8 mouse cellular contexts compared by ENCODE assay signal in the genomic region with DNA sequence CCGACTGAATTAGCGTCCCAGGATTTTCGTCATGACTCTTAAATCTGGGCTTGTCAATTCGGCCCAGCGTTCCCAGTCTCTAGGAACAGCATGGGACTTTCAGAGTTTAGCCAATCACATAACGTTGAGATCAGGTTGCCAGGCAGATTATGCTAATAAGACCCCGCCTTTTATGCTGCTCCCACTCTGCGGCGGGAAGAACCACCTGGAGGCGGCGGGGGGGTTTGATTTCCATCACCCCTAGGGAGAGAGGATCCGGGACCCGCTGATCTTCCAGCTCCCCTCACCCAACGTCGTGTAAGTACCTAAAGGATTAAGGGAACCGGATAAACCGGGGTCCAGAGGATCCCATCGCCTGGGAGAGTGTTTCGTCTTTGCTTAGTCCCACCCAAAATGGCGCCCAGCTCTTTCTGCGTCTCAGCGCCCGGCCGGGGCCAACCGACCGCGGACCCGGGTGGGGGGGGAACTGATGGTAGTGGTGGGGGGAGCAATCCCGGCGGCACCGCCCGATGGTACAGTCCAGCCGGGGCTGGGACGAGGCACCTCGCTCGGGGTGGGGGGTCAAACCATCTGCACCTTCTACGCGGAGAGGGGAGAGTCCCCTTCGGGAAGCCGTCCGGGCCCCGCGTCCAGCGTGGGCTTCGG. TPM values are rescaled to one million over a fixed set of nuclear protein-coding genes. Genes with fewer than 3 reads are reported as not detected.
A peak's percentile ranks its signal among the peaks of the same experiment; 100 is the strongest.
DNase-seq lines count a peak whose midpoint lies in the region; ATAC-seq and TF ChIP-seq lines count a peak whose summit lies in the region.

TSS of gene Prdm10 (plus strand) at position 173 of the 645 bp plus-strand sequence.

- TF ChIP-seq CTCF in heart, adult 2 months (IDR thresholded peaks at IDR 0.05) = no peak
- TF ChIP-seq CTCF in midbrain, postnatal 0 days (IDR thresholded peaks at IDR 0.05) = no peak; the same call in 1 of the 2 replicates

- H3K4me2 ChIP-seq in embryonic facial prominence, embryonic 13.5 days = peak within 1 kb of the TSS; percentile 76
- H3K4me2 ChIP-seq in limb, embryonic 14.5 days (replicated peaks; ENCODE audit: low read depth, low read length, severe bottlenecking) = peak within 1 kb of the TSS; percentile 82
- peak within 1 kb of the TSS; percentile 82 for H3K4me2 ChIP-seq in midbrain, postnatal 0 days (ENCODE audit: low read depth, low read length, poor library complexity, severe bottlenecking)

- peak within 1 kb of the TSS; percentile 99 for H3K27ac ChIP-seq in embryonic facial prominence, embryonic 13.5 days
- peak within 1 kb of the TSS; percentile 99 for H3K27ac ChIP-seq in heart, adult 2 months
- H3K27ac ChIP-seq in limb, embryonic 14.5 days (replicated peaks; ENCODE audit: low read depth, low read length) = peak within 1 kb of the TSS; percentile 99
- peak within 1 kb of the TSS; percentile 100 for H3K27ac ChIP-seq in midbrain, postnatal 0 days (ENCODE audit: low read depth, low read length)

- peak within 1 kb of the TSS; percentile 95 for H3K9ac ChIP-seq in embryonic facial prominence, embryonic 13.5 days
- peak within 1 kb of the TSS; percentile 100 for H3K9ac ChIP-seq in heart, adult 2 months (ENCODE audit: low read depth, low read length)
- peak within 1 kb of the TSS; percentile 98 for H3K9ac ChIP-seq in limb, embryonic 14.5 days (ENCODE audit: low read depth, low read length, severe bottlenecking)
- peak within 1 kb of the TSS; percentile 98 for H3K9ac ChIP-seq in midbrain, postnatal 0 days (replicated peaks; ENCODE audit: low read length, poor library complexity, severe bottlenecking)

- DNase-seq in 3134 (ENCODE audit: extremely low read depth, insufficient read length, low spot score) = peak; percentile 92
- DNase-seq in adrenal gland, postnatal 36 days = peak; percentile 96 to 97
- peak; percentile 94 to 96 for DNase-seq in heart, adult 2 months
- DNase-seq in kidney, adult 8-10 months = peak; percentile 97 to 98
- DNase-seq in limb, embryonic 14.5 days (ENCODE audit: low spot score) = peak; percentile 100
- DNase-seq in midbrain, postnatal 0 days (ENCODE audit: low spot score) = peak; percentile 100
- DNase-seq in spleen, postnatal 14 days (ENCODE audit: low spot score in 2 of 2) = peak; percentile 83 to 92

- H3K79me2 ChIP-seq in heart, adult 2 months (replicated peaks; ENCODE audit: control insufficient read depth, insufficient read depth, low read length) = no peaks in the 10 kb centered on the region

- H3K36me3 ChIP-seq in embryonic facial prominence, embryonic 13.5 days = no peaks in the 10 kb centered on the region
- no peaks in the 10 kb centered on the region for H3K36me3 ChIP-seq in heart, adult 2 months (ENCODE audit: control insufficient read depth, insufficient read depth, low read length)
- H3K36me3 ChIP-seq in limb, embryonic 14.5 days (ENCODE audit: control insufficient read depth, insufficient read depth, low read length) = no peaks in the 10 kb centered on the region
- no peaks in the 10 kb centered on the region for H3K36me3 ChIP-seq in midbrain, postnatal 0 days (ENCODE audit: insufficient read depth, low read length)

- peak within 1 kb of the TSS; percentile 81 for H3K4me3 ChIP-seq in embryonic facial prominence, embryonic 13.5 days
- peak within 1 kb of the TSS; percentile 91 for H3K4me3 ChIP-seq in heart, adult 2 months
- H3K4me3 ChIP-seq in limb, embryonic 14.5 days (replicated peaks; ENCODE audit: low read length) = peak within 1 kb of the TSS; percentile 84
- peak within 1 kb of the TSS; percentile 83 for H3K4me3 ChIP-seq in midbrain, postnatal 0 days (ENCODE audit: low read depth, low read length)

- TF ChIP-seq POLR2A in heart, adult 2 months (IDR thresholded peaks at IDR 0.05; ENCODE audit: insufficient read depth, low read depth, low read length) = peak; percentile 65; the same call in 1 of the 2 replicates
- TF ChIP-seq POLR2A in limb, embryonic 14.5 days (IDR thresholded peaks at IDR 0.05; ENCODE audit: borderline replicate concordance, extremely low read depth, insufficient read depth, insufficient read length) = 0 out of 2 replicates have a peak, but pooled peaks have one; percentile 31

- no peaks in the 10 kb centered on the region for H3K27me3 ChIP-seq in embryonic facial prominence, embryonic 13.5 days
- no peaks in the 10 kb centered on the region for H3K27me3 ChIP-seq in heart, adult 2 months (ENCODE audit: control insufficient read depth, insufficient read depth, low read length)
- no peaks in the 10 kb centered on the region for H3K27me3 ChIP-seq in limb, embryonic 14.5 days (ENCODE audit: control insufficient read depth, insufficient read depth, low read length)
- H3K27me3 ChIP-seq in midbrain, postnatal 0 days (ENCODE audit: insufficient read depth, low read length) = no peaks in the 10 kb centered on the region

- peak; percentile 91 for ATAC-seq in embryonic facial prominence, embryonic 13.5 days (ENCODE audit: insufficient number of reproducible peaks, insufficient read depth, low FRiP score, low TSS enrichment, low read depth)
- ATAC-seq in limb, embryonic 14.5 days (ENCODE audit: low FRiP score, low read depth) = peak; percentile 95
- ATAC-seq in midbrain, postnatal 0 days (ENCODE audit: low FRiP score) = peak; percentile 94

- intact Hi-C loops in heart, adult 2 months (cut with DNase I) = loop anchor here (1.0 to 5.0 kb wide), 5 partner anchors 27 to 248 kb away; partner anchors contain the start of genes Aplp2, Nfrkb and Zbtb44

- H3K9me3 ChIP-seq in embryonic facial prominence, embryonic 13.5 days = 0 out of 2 replicates have a peak, but pooled peaks cover under 1% of the 10 kb centered on the region
- H3K9me3 ChIP-seq in limb, embryonic 14.5 days (ENCODE audit: control insufficient read depth, low read length) = no peaks in the 10 kb centered on the region
- no peaks in the 10 kb centered on the region for H3K9me3 ChIP-seq in midbrain, postnatal 0 days (ENCODE audit: low read length)

- TF ChIP-seq EP300 in heart, adult 2 months (IDR thresholded peaks at IDR 0.05; ENCODE audit: insufficient read depth, low read depth, low read length) = 0 out of 2 replicates have a peak, but pooled peaks have one; percentile 17

- WGBS in embryonic facial prominence, embryonic 13.5 days = under 1% methylated on average over 35 of the region's 45 CpGs
- WGBS in heart, adult 2 months = under 1% methylated on average over 43 of the region's 45 CpGs
- WGBS in limb, embryonic 14.5 days = under 1% methylated on average over 32 of the region's 45 CpGs
- under 1% methylated on average over 34 of the region's 45 CpGs for whole genome bisulfite sequencing in midbrain, postnatal 0 days

- H3K4me1 ChIP-seq in embryonic facial prominence, embryonic 13.5 days = peaks cover 24% of the 10 kb centered on the region
- peaks cover 7% of the 10 kb centered on the region for H3K4me1 ChIP-seq in heart, adult 2 months (ENCODE audit: control insufficient read depth, insufficient read depth, low read length)
- peaks cover 21% of the 10 kb centered on the region for H3K4me1 ChIP-seq in limb, embryonic 14.5 days (ENCODE audit: control insufficient read depth, insufficient read depth, low read length)
- peaks cover 11% of the 10 kb centered on the region for H3K4me1 ChIP-seq in midbrain, postnatal 0 days (ENCODE audit: insufficient read depth, low read length)

RNA-seq across cellular contexts. Expression of gene Prdm10, which starts in this region (rescaled TPM):
- total RNA-seq in adrenal gland, postnatal 36 days (2021) = 1 to 10 TPM; 9.1 to 9.7 TPM
- polyA plus RNA-seq in embryonic facial prominence, embryonic 13.5 days (2015; fragmentation: Nextera tagmentation; extraction: Ambion mirVana) = 5.5 and 6.5 TPM in 2 replicates
- 1 to 10 TPM; 5.1 to 5.4 TPM for total RNA-seq in heart, adult 2 months (2021)
- polyA plus RNA-seq in heart, adult 2 months (2012; rRNA removed) = 4.8 and 5.7 TPM in 2 replicates
- 14.6 and 17.5 TPM in 2 replicates for polyA plus RNA-seq in limb, embryonic 14.5 days (2012; rRNA removed)
- polyA plus RNA-seq in limb, embryonic 14.5 days (2014; fragmentation: Nextera tagmentation; extraction: Ambion mirVana) = 5.2 and 5.5 TPM in 2 replicates
- total RNA-seq in midbrain, postnatal 0 days (2014; rRNA removed) = 14.8 and 17.3 TPM in 2 replicates
- 4.6 and 5.0 TPM in 2 replicates for polyA plus RNA-seq in midbrain, postnatal 0 days (2015; fragmentation: Nextera tagmentation; extraction: Ambion mirVana)

Comparison
In these comparisons a context has a peak if more than half of its experiments do, and no peak if none do; other contexts are left out.
1. Peak in every context shown above with its lines: DNase-seq, ATAC-seq, H3K4me3 ChIP-seq and H3K27ac ChIP-seq.